ENCODE assay signal across 8 mouse cellular contexts in the genomic region with DNA sequence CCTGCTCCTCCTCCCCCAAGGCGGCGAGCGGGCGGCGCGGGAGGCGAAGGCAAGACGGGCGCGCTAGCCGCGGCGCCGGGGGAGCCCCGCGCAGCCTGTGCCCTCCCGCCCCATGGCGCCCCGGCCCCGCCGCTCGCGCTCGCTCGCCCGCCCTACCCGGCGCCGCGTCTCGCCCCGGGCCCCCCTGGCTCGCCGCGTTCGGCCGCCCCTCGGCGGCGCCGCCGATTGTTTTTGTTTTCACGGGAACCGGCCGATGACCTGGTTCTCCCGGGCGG. TPM values are rescaled to one million over a fixed set of nuclear protein-coding genes. Genes with fewer than 3 reads are reported as not detected.
DNase-seq lines count a peak whose midpoint lies in the region; ATAC-seq and TF ChIP-seq lines count a peak whose summit lies in the region.

No protein-coding gene starts in this region.

- intact Hi-C loops in gastrocnemius, adult 2 months (cut with DNase I) = loop anchor here (2.0 to 5.0 kb wide), 3 partner anchors 55 to 192 kb away; a partner anchor contains a TSS

- H3K4me2 ChIP-seq in limb, embryonic 15.5 days = peak overlapping the region; percentile 63
- peak overlapping the region; percentile 62 for H3K4me2 ChIP-seq in stomach, postnatal 0 days (replicated peaks; ENCODE audit: low read depth)

- ATAC-seq in limb, embryonic 15.5 days (ENCODE audit: insufficient number of reproducible peaks, low FRiP score, low TSS enrichment, low read depth) = peak; percentile 7; the same call in 1 of the 2 replicates
- ATAC-seq in stomach, postnatal 0 days (ENCODE audit: low FRiP score, low TSS enrichment) = no peak
- no peak for ATAC-seq in megakaryocyte progenitor cell, adult 5-6 weeks (replicated peaks; ENCODE audit: poor library complexity)

- TF ChIP-seq POLR2A in testis, adult 2 months (IDR thresholded peaks at IDR 0.05; ENCODE audit: control insufficient read depth, low read depth, low read length) = no peak

- peak overlapping the region; percentile 98 for H3K4me3 ChIP-seq in gastrocnemius, adult 2 months
- peak overlapping the region; percentile 83 for H3K4me3 ChIP-seq in testis, adult 2 months (ENCODE audit: control insufficient read depth, low read depth, low read length)
- peak overlapping the region; percentile 92 for H3K4me3 ChIP-seq in limb, embryonic 15.5 days
- H3K4me3 ChIP-seq in stomach, postnatal 0 days (ENCODE audit: low read depth, low read length) = peak overlapping the region; percentile 97

- TF ChIP-seq CTCF in gastrocnemius, adult 2 months (IDR thresholded peaks at IDR 0.05) = no peak
- TF ChIP-seq CTCF in testis, adult 2 months (IDR thresholded peaks at IDR 0.05; ENCODE audit: control insufficient read depth, insufficient read depth, insufficient replicate concordance, low read depth, low read length) = no peak
- no peak for TF ChIP-seq CTCF in stomach, postnatal 0 days (IDR thresholded peaks at IDR 0.05; ENCODE audit: low read depth)

- H3K9ac ChIP-seq in limb, embryonic 15.5 days = peak overlapping the region; percentile 89
- H3K9ac ChIP-seq in stomach, postnatal 0 days (ENCODE audit: low read length) = peak overlapping the region; percentile 97

- TF ChIP-seq EP300 in stomach, postnatal 0 days (optimal IDR thresholded peaks at IDR 0.05) = no peak

- DNase-seq in gastrocnemius, adult 2 months = no peak
- DNase-seq in gastrocnemius, adult 18-20 months (ENCODE audit: low spot score) = no peak
- no peak for DNase-seq in testis, postnatal 14 days (ENCODE audit: low spot score)
- DNase-seq in stomach, postnatal 0 days (ENCODE audit: low spot score) = no peak
- no peak for DNase-seq in adrenal gland, adult 8-10 months

- H3K27ac ChIP-seq in gastrocnemius, adult 2 months = peak overlapping the region; percentile 100
- peak overlapping the region; percentile 62 for H3K27ac ChIP-seq in testis, adult 2 months (ENCODE audit: control insufficient read depth, insufficient read depth, low read depth, low read length)
- H3K27ac ChIP-seq in limb, embryonic 15.5 days = peak overlapping the region; percentile 98
- H3K27ac ChIP-seq in stomach, postnatal 0 days (replicated peaks) = peak overlapping the region; percentile 99

- H3K4me1 ChIP-seq in testis, adult 2 months (ENCODE audit: control insufficient read depth, insufficient read depth, low read length) = peaks cover 14% of the 10 kb centered on the region
- H3K4me1 ChIP-seq in limb, embryonic 15.5 days = peaks cover 30% of the 10 kb centered on the region
- 0 out of 2 replicates have a peak, but pooled peaks cover 11% of the 10 kb centered on the region for H3K4me1 ChIP-seq in stomach, postnatal 0 days (replicated peaks; ENCODE audit: control insufficient read depth, insufficient read depth)

- H3K27me3 ChIP-seq in testis, adult 2 months (ENCODE audit: control insufficient read depth, insufficient read depth, low read length) = no peaks in the 10 kb centered on the region
- no peaks in the 10 kb centered on the region for H3K27me3 ChIP-seq in limb, embryonic 15.5 days
- no peaks in the 10 kb centered on the region for H3K27me3 ChIP-seq in stomach, postnatal 0 days (ENCODE audit: control insufficient read depth, insufficient read depth, low read length)

- H3K9me3 ChIP-seq in limb, embryonic 15.5 days = no peaks in the 10 kb centered on the region
- no peaks in the 10 kb centered on the region for H3K9me3 ChIP-seq in stomach, postnatal 0 days (ENCODE audit: control insufficient read depth, low read length)

- 0% methylated on average over 47 of the region's 47 CpGs for WGBS in limb, embryonic 15.5 days
- 0% methylated on average over 21 of the region's 47 CpGs for WGBS in stomach, postnatal 0 days

- H3K36me3 ChIP-seq in testis, adult 2 months (ENCODE audit: control insufficient read depth, insufficient read depth, low read length) = no peaks in the 10 kb centered on the region
- no peaks in the 10 kb centered on the region for H3K36me3 ChIP-seq in limb, embryonic 15.5 days
- no peaks in the 10 kb centered on the region for H3K36me3 ChIP-seq in stomach, postnatal 0 days (ENCODE audit: control insufficient read depth, insufficient read depth, low read length)

RNA-seq across cellular contexts. Expression of a gene that starts 0.3 kb away (rescaled TPM):
- 100 to 1,000 TPM; 114 to 132 TPM for total RNA-seq in gastrocnemius, adult 2 months (2021)
- 100 to 1,000 TPM; 128 to 132 TPM for total RNA-seq in gastrocnemius, adult 18-20 months (2021)
- polyA plus RNA-seq in testis, adult 2 months (2012; rRNA removed) = 8.9 and 11.0 TPM in 2 replicates
- 9.7 and 13.1 TPM in 2 replicates for polyA plus RNA-seq in limb, embryonic 15.5 days (2015; fragmentation: Nextera tagmentation; extraction: Ambion mirVana)
- 11.3 and 13.5 TPM in 2 replicates for polyA plus RNA-seq in stomach, postnatal 0 days (2015; fragmentation: Nextera tagmentation; extraction: Ambion mirVana)
- 35.1 and 39.9 TPM in 2 replicates for total RNA-seq in megakaryocyte progenitor cell, adult 5-6 weeks (2015)
- total RNA-seq in megakaryocyte progenitor cell, adult 5-6 weeks (2017) = 37.9 and 46.7 TPM in 2 replicates
- 10 to 100 TPM; 76.1 to 96.7 (median 85.5) TPM for total RNA-seq in adrenal gland, adult 8-10 months (2022)

RNA-seq across cellular contexts. Expression of a gene that starts 53.5 kb away (rescaled TPM):
- total RNA-seq in gastrocnemius, adult 2 months (2021) = 10 to 100 TPM; 20.2 to 20.3 TPM
- total RNA-seq in gastrocnemius, adult 18-20 months (2021) = 10 to 100 TPM; 18.7 to 19.6 TPM
- polyA plus RNA-seq in testis, adult 2 months (2012; rRNA removed) = 4.0 and 4.1 TPM in 2 replicates
- polyA plus RNA-seq in limb, embryonic 15.5 days (2015; fragmentation: Nextera tagmentation; extraction: Ambion mirVana) = 13.2 and 16.1 TPM in 2 replicates
- polyA plus RNA-seq in stomach, postnatal 0 days (2015; fragmentation: Nextera tagmentation; extraction: Ambion mirVana) = 25.4 and 25.9 TPM in 2 replicates
- 11.7 and 14.9 TPM in 2 replicates for total RNA-seq in megakaryocyte progenitor cell, adult 5-6 weeks (2015)
- total RNA-seq in megakaryocyte progenitor cell, adult 5-6 weeks (2017) = 10.8 and 12.4 TPM in 2 replicates
- total RNA-seq in adrenal gland, adult 8-10 months (2022) = 10 to 100 TPM; 38.7 to 47.8 (median 43.5) TPM
